Mouse (Mus musculus) CH12.LX (cell line): Measurements from ENCODE around the gene Thbs1. TPM values are rescaled to one million over a fixed set of nuclear protein-coding genes. Genes with fewer than 3 reads are reported as not detected.

Experiments
- DNase-seq: peaks from one replicate; pipeline ENCODE4 v3.0.0-alpha.2; 2013; ENCODE audit errors: extremely low read depth
- H3K27ac ChIP-seq: 2 replicates; pipeline ENCODE4 v1.5.1; 2012; ENCODE audit warnings: low read depth, mild to moderate bottlenecking, control low read depth, moderate library complexity; ENCODE audit not compliant: insufficient read depth
- H3K27me3 ChIP-seq: replicated peaks from 2 replicates; pipeline ENCODE3; 2012; ENCODE audit warnings: inconsistent platforms
- H3K36me3 ChIP-seq, 2 experiments: replicated peaks in 1 of 2; 2 replicates each; pipeline versions ENCODE3 to v1.6.1; 2012; ENCODE audit warnings: inconsistent platforms in 1 of 2, low read length in 1 of 2, mild to moderate bottlenecking in 1 of 2, mixed read lengths in 1 of 2, moderate library complexity in 1 of 2; ENCODE audit not compliant: control insufficient read depth in 1 of 2, insufficient read depth in 1 of 2
- H3K4me1 ChIP-seq, 2 experiments: 2 replicates each; pipeline ENCODE4 v1.6.1; 2012; ENCODE audit warnings: inconsistent platforms in 1 of 2, moderate library complexity in 1 of 2; ENCODE audit not compliant: insufficient read depth in 2 of 2, control insufficient read depth in 1 of 2
- H3K4me2 ChIP-seq: 2 replicates; pipeline ENCODE4 v1.6.1; 2012; ENCODE audit warnings: low read depth, mild to moderate bottlenecking, control low read depth; ENCODE audit not compliant: poor library complexity, insufficient read depth, severe bottlenecking
- H3K4me3 ChIP-seq, 3 experiments: fragments of 150-350 bp in 1 of 3; sonication (generic) in 1 of 3; replicated peaks in 1 of 3; 2 replicates each; pipeline versions ENCODE3 to v1.5.1; 2011 to 2012; ENCODE audit warnings: low read depth in 2 of 3, low read length in 2 of 3, mild to moderate bottlenecking in 2 of 3, moderate library complexity in 2 of 3, control low read depth in 1 of 3, improper control_type of control experiment in 1 of 3, inconsistent platforms in 1 of 3, mixed read lengths in 1 of 3; ENCODE audit not compliant: poor library complexity in 1 of 3
- H3K79me2 ChIP-seq: replicated peaks from 2 replicates; pipeline ENCODE4 v1.6.1; 2012; ENCODE audit warnings: mild to moderate bottlenecking, moderate library complexity; ENCODE audit not compliant: control insufficient read depth, poor library complexity, insufficient read depth, severe bottlenecking; ENCODE audit errors: extremely low read depth
- H3K9ac ChIP-seq: 2 replicates; pipeline ENCODE4 v1.6.1; 2012; ENCODE audit warnings: low read depth, mild to moderate bottlenecking, control low read depth, moderate library complexity; ENCODE audit not compliant: insufficient read depth
- H3K9me3 ChIP-seq: replicated peaks from 2 replicates; pipeline ENCODE3; 2012; ENCODE audit warnings: low read length, inconsistent platforms, mixed read lengths
- CHD1 ChIP-seq: IDR thresholded peaks from 2 replicates; pipeline ENCODE4 v1.6.1; 2012; ENCODE audit warnings: low read depth, low read length, improper control_type of control experiment, inconsistent platforms
- E2F4 ChIP-seq: IDR thresholded peaks from 2 replicates; pipeline ENCODE4 v1.6.1; 2011; ENCODE audit warnings: low read depth, low read length, improper control_type of control experiment; ENCODE audit not compliant: insufficient replicate concordance
- EP300 ChIP-seq: IDR thresholded peaks from 2 replicates; pipeline ENCODE4 v1.6.1; 2011; ENCODE audit warnings: low read length, improper control_type of control experiment
- ETS1 ChIP-seq: conservative IDR thresholded peaks from 2 replicates; pipeline ENCODE4 v1.6.1; 2012; ENCODE audit warnings: low read depth, mild to moderate bottlenecking, inconsistent platforms, low read length, improper control_type of control experiment, moderate library complexity
- GABPA ChIP-seq: IDR thresholded peaks from 2 replicates; pipeline ENCODE4 v1.6.1; 2012; ENCODE audit warnings: low read depth, low read length, improper control_type of control experiment, inconsistent platforms; ENCODE audit not compliant: insufficient replicate concordance
- JUN ChIP-seq: IDR thresholded peaks from 2 replicates; pipeline ENCODE4 v1.6.1; 2011; ENCODE audit warnings: low read depth, mild to moderate bottlenecking, low read length, improper control_type of control experiment, moderate library complexity; ENCODE audit not compliant: insufficient read depth
- JUND ChIP-seq: conservative IDR thresholded peaks from 2 replicates; pipeline ENCODE4 v1.6.1; 2011; ENCODE audit warnings: low read depth, low read length, improper control_type of control experiment
- KAT2A ChIP-seq: IDR thresholded peaks from 2 replicates; pipeline ENCODE4 v1.6.1; 2012; ENCODE audit warnings: low read length, improper control_type of control experiment, inconsistent platforms; ENCODE audit not compliant: insufficient replicate concordance
- MAX ChIP-seq: IDR thresholded peaks from 2 replicates; pipeline ENCODE4 v1.6.1; 2011; ENCODE audit warnings: low read length, improper control_type of control experiment
- MAZ ChIP-seq: IDR thresholded peaks from 2 replicates; pipeline ENCODE4 v1.6.1; 2012; ENCODE audit warnings: low read depth, mild to moderate bottlenecking, inconsistent platforms, low read length, improper control_type of control experiment, moderate library complexity
- MXI1 ChIP-seq: IDR thresholded peaks from 2 replicates; pipeline ENCODE4 v1.6.1; 2011; ENCODE audit warnings: mild to moderate bottlenecking, low read depth, low read length, improper control_type of control experiment
- MYC ChIP-seq: IDR thresholded peaks from 2 replicates; pipeline ENCODE4 v1.6.1; 2011; ENCODE audit warnings: low read depth, mild to moderate bottlenecking, improper control_type of control experiment, low read length
- NRF1 ChIP-seq: IDR thresholded peaks from 2 replicates; pipeline ENCODE4 v1.6.1; 2014; ENCODE audit warnings: low read depth, mild to moderate bottlenecking, inconsistent platforms, low read length, improper control_type of control experiment, moderate library complexity
- PAX5 ChIP-seq: IDR thresholded peaks from 2 replicates; pipeline ENCODE4 v1.6.1; 2012; ENCODE audit warnings: low read length, inconsistent platforms, mixed read lengths
- POLR2A ChIP-seq: IDR thresholded peaks from 2 replicates; pipeline ENCODE4 v1.6.1; 2011; ENCODE audit warnings: low read depth, mild to moderate bottlenecking, improper control_type of control experiment, low read length
- POLR2AphosphoS2 ChIP-seq: IDR thresholded peaks from 2 replicates; pipeline ENCODE4 v1.6.1; 2011; ENCODE audit warnings: low read depth, low read length, improper control_type of control experiment
- SMC3 ChIP-seq: IDR thresholded peaks from 2 replicates; pipeline ENCODE4 v1.6.1; 2011; ENCODE audit warnings: low read depth, low read length, improper control_type of control experiment
- TBP ChIP-seq: conservative IDR thresholded peaks from 2 replicates; pipeline ENCODE4 v1.6.1; 2011; ENCODE audit warnings: low read depth, low read length, improper control_type of control experiment
- USF2 ChIP-seq: conservative IDR thresholded peaks from 2 replicates; pipeline ENCODE4 v1.6.1; 2011; ENCODE audit warnings: low read depth, low read length, improper control_type of control experiment
- ZC3H11A ChIP-seq: IDR thresholded peaks from 2 replicates; pipeline ENCODE4 v1.6.1; 2012; ENCODE audit warnings: low read depth, mild to moderate bottlenecking, inconsistent platforms, low read length, improper control_type of control experiment
- ZKSCAN1 ChIP-seq: IDR thresholded peaks from 2 replicates; pipeline ENCODE4 v1.6.1; 2012; ENCODE audit warnings: low read depth, inconsistent platforms, low read length, improper control_type of control experiment, borderline replicate concordance
- dilution Hi-C: fragments of 300-500 bp; cut with MboI; formaldehyde crosslinking; loops from 2 replicates; pipeline ENCODE4 v1.14.3; 2020; ENCODE audit warnings: low sequenced_read_pairs; ENCODE audit not compliant: extremely low pct_unique_long_range_greater_than_20kb, extremely low pct_ligation_motif_present
- in situ Hi-C: fragments of 300-500 bp; cut with MboI; formaldehyde crosslinking; loops from 3 replicates; pipeline ENCODE4 v1.14.3; 2019; ENCODE audit warnings: low sequenced_read_pairs, low pct_ligation_motif_present, low pct_unique_long_range_greater_than_20kb, mixed read lengths
- polyA plus RNA-seq: library from polyadenylated mRNA; unstranded; fragments of >175 nt; gene quantifications from 2 replicates; pipeline ENCODE4 v1.2.1, GENCODE M21; 2012; ENCODE audit warnings: low read depth; ENCODE audit not compliant: insufficient read length
- total RNA-seq, 2 experiments: library from RNA; depleted of rRNA; stranded (reverse); fragments of 300-350 nt in 1 of 2; fragments of >200 nt in 1 of 2; gene quantifications; 2 replicates each; pipeline ENCODE4 v1.2.3; 2012 to 2014

Gene Thbs1
- total and polyA plus RNA-seq, 3 experiments, result 0.03 TPM; not detected in 2

DNA sequence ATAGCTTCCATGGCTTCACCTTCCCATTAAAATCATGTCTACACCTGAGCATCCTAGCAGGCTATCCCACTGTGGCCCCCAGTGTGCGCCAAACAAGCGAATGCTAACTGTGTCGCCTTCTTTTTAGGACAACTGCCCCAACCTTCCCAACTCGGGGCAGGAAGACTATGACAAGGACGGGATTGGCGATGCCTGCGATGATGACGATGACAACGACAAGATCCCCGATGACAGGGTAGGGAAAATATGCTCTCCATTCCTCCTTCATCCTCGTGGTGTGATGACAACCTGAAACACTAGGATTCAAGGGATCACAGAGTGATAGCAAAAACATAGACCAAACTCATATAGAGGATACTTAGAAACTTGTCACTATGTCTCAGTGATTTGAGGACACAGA is 8.4 kb downstream of the Thbs1 start:
- H3K79me2 ChIP-seq, result no peaks in the 10 kb centered on the region
- H3K4me1 ChIP-seq, result peaks cover 3 to 9% of the 10 kb centered on the region in 2 experiments; a peak in 2 of 4 replicates
- H3K9me3 ChIP-seq, result peaks cover 5% of the 10 kb centered on the region
- TF ChIP-seq MAX (no peak), MAZ (no peak)
- dilution Hi-C loops, result no loop called here
- no peak overlapping the region for H3K4me3 ChIP-seq
- H3K4me2 ChIP-seq, result no peak overlapping the region
- in situ Hi-C loops, result loop anchor here (25.0 kb wide), 1 partner anchor 583 kb away; no protein-coding TSS in a partner anchor
- H3K36me3 ChIP-seq, result no peaks in the 10 kb centered on the region
- H3K9ac ChIP-seq, result no peak overlapping the region
- no peaks in the 10 kb centered on the region for H3K27me3 ChIP-seq
- no peak for DNase-seq
- no peak overlapping the region for H3K27ac ChIP-seq

- H3K9ac ChIP-seq, result no peak overlapping the region
- dilution Hi-C loops (no loop called here), in situ Hi-C loops (loop anchor here (25.0 kb wide), 1 partner anchor 583 kb away; no protein-coding TSS in a partner anchor)
- no peaks in the 10 kb centered on the region for H3K27me3 ChIP-seq
- no peak overlapping the region for H3K27ac ChIP-seq
- no peaks in the 10 kb centered on the region for H3K36me3 ChIP-seq
- TF ChIP-seq CHD1 (no peak), MXI1 (no peak), POLR2AphosphoS2 (no peak), ETS1 (no peak), GABPA (no peak), JUND (no peak), ZKSCAN1 (no peak), NRF1 (no peak), PAX5 (no peak), E2F4 (no peak), ZC3H11A (no peak), EP300 (no peak), MYC (no peak), POLR2A (no peak), TBP (no peak), SMC3 (no peak), KAT2A (no peak), USF2 (no peak), JUN (no peak)
- no peak overlapping the region for H3K4me2 ChIP-seq
- no peak for DNase-seq
- H3K4me1 ChIP-seq, result peaks cover 3 to 15% of the 10 kb centered on the region in 2 experiments; a peak in 2 of 4 replicates
- peaks cover 5% of the 10 kb centered on the region for H3K9me3 ChIP-seq
- H3K79me2 ChIP-seq, result no peaks in the 10 kb centered on the region
- H3K4me3 ChIP-seq, result no peak overlapping the region
These were observed 9.1 kb downstream of the Thbs1 start for GRCm38 (mm10) chr2:118120751-118121150.
